Mouse (Mus musculus): ENCODE data around the gene Zfp978. TPM values are rescaled to one million over a fixed set of nuclear protein-coding genes. Genes with fewer than 3 reads are reported as not detected.
A peak's percentile ranks its signal among the peaks of the same experiment; 100 is the strongest.
"Not testable (repeated sequence)": the region's sequence is repeated elsewhere in the genome, so short reads cannot be mapped to it uniquely, and the experiment has no call there.

Zfp978 gene
- polyA plus RNA-seq, 1 experiment from 2014 or later = 0.16 TPM

GRCm38 (mm10) chr4:147353626-147354025 is 7.5 kb upstream of the Zfp978 start:
- not testable (repeated sequence) for H3K9ac ChIP-seq; ATAC-seq (ENCODE audit: insufficient read depth); H3K27me3 ChIP-seq; H3K27ac ChIP-seq (replicated peaks); H3K4me2 ChIP-seq; H3K4me1 ChIP-seq (replicated peaks); H3K36me3 ChIP-seq (replicated peaks); H3K4me3 ChIP-seq (replicated peaks)
- H3K9me3 ChIP-seq (replicated peaks) = peaks cover 24% of the 10 kb centered on the region
- 57% methylated on average over 4 of the region's 4 CpGs for WGBS (ENCODE audit: insufficient replicate concordance)

GRCm38 (mm10) chr4:147356042-147356441 is 5.1 kb upstream of the Zfp978 start:
- not testable (repeated sequence) for H3K27me3 ChIP-seq; H3K36me3 ChIP-seq (replicated peaks); H3K4me3 ChIP-seq (replicated peaks); ATAC-seq (ENCODE audit: insufficient read depth); H3K27ac ChIP-seq (replicated peaks); H3K9ac ChIP-seq; H3K9me3 ChIP-seq (replicated peaks); H3K4me1 ChIP-seq (replicated peaks); H3K4me2 ChIP-seq
- no CpG with 5 or more reads among the region's 3 CpGs for WGBS (ENCODE audit: insufficient replicate concordance)

GRCm38 (mm10) chr4:147357195-147357594 is 3.9 kb upstream of the Zfp978 start:
- WGBS (ENCODE audit: insufficient replicate concordance) = no CpG with 5 or more reads among the region's 2 CpGs
- ATAC-seq (ENCODE audit: insufficient read depth) = not testable (repeated sequence)

GRCm38 (mm10) chr4:147361872-147362271 is 769 bp downstream of the Zfp978 start:
- no CpG with 5 or more reads among the region's 1 CpGs for WGBS (ENCODE audit: insufficient replicate concordance)
- not testable (repeated sequence) for H3K27me3 ChIP-seq; H3K4me1 ChIP-seq (replicated peaks); H3K4me3 ChIP-seq (replicated peaks); H3K4me2 ChIP-seq; ATAC-seq (ENCODE audit: insufficient read depth); H3K9ac ChIP-seq; H3K36me3 ChIP-seq (replicated peaks); H3K9me3 ChIP-seq (replicated peaks); H3K27ac ChIP-seq (replicated peaks)

More at GRCm38 (mm10) chr4:147357195-147357594, 3.9 kb upstream of the Zfp978 start:
- not testable (repeated sequence) for H3K4me1 ChIP-seq (replicated peaks); H3K27me3 ChIP-seq; H3K27ac ChIP-seq (replicated peaks); H3K9ac ChIP-seq; H3K9me3 ChIP-seq (replicated peaks); H3K4me2 ChIP-seq; H3K36me3 ChIP-seq (replicated peaks); H3K4me3 ChIP-seq (replicated peaks)

GRCm38 (mm10) chr4:147369564-147369963 is 8.5 kb downstream of the Zfp978 start:
- not testable (repeated sequence) for H3K27me3 ChIP-seq; H3K36me3 ChIP-seq (replicated peaks); H3K9ac ChIP-seq; H3K4me3 ChIP-seq (replicated peaks); H3K4me1 ChIP-seq (replicated peaks); H3K27ac ChIP-seq (replicated peaks); H3K4me2 ChIP-seq; H3K9me3 ChIP-seq (replicated peaks)
- ATAC-seq (ENCODE audit: insufficient read depth) = 0 out of 2 replicates have a peak, but pooled peaks have one; percentile 40
- no CpG with 5 or more reads among the region's 2 CpGs for WGBS (ENCODE audit: insufficient replicate concordance)

- not testable (repeated sequence) for H3K27me3 ChIP-seq; H3K4me2 ChIP-seq; H3K9me3 ChIP-seq (replicated peaks); H3K4me1 ChIP-seq (replicated peaks); H3K36me3 ChIP-seq (replicated peaks); H3K27ac ChIP-seq (replicated peaks); H3K4me3 ChIP-seq (replicated peaks); H3K9ac ChIP-seq; ATAC-seq (ENCODE audit: insufficient read depth)
- WGBS (ENCODE audit: insufficient replicate concordance) = 66% methylated on average over 4 of the region's 4 CpGs
Observed at GRCm38 (mm10) chr4:147383199-147383598, 22.1 kb downstream of the Zfp978 start.

- not testable (repeated sequence) for ATAC-seq (ENCODE audit: insufficient read depth); H3K4me3 ChIP-seq (replicated peaks); H3K27me3 ChIP-seq; H3K9ac ChIP-seq; H3K4me2 ChIP-seq; H3K4me1 ChIP-seq (replicated peaks); H3K27ac ChIP-seq (replicated peaks); H3K36me3 ChIP-seq (replicated peaks)
- H3K9me3 ChIP-seq (replicated peaks) = peaks cover 18% of the 10 kb centered on the region
- WGBS (ENCODE audit: insufficient replicate concordance) = 61% methylated on average over 3 of the region's 3 CpGs
Observed at GRCm38 (mm10) chr4:147397201-147397600, 36.1 kb downstream of the Zfp978 start.

- ATAC-seq (ENCODE audit: insufficient read depth); H3K36me3 ChIP-seq (replicated peaks); H3K4me3 ChIP-seq (replicated peaks); H3K4me2 ChIP-seq; H3K4me1 ChIP-seq (replicated peaks); H3K27ac ChIP-seq (replicated peaks); H3K27me3 ChIP-seq; H3K9ac ChIP-seq: not testable (repeated sequence)
- WGBS (ENCODE audit: insufficient replicate concordance) = 55% methylated on average over 6 of the region's 6 CpGs
- peaks cover 22% of the 10 kb centered on the region for H3K9me3 ChIP-seq (replicated peaks)
Observed at GRCm38 (mm10) chr4:147397934-147398682, 37.0 kb downstream of the Zfp978 start.

GRCm38 (mm10) chr4:147398741-147399140 is 37.6 kb downstream of the Zfp978 start:
- not testable (repeated sequence) for ATAC-seq (ENCODE audit: insufficient read depth); H3K27ac ChIP-seq (replicated peaks); H3K36me3 ChIP-seq (replicated peaks); H3K9ac ChIP-seq; H3K4me2 ChIP-seq; H3K4me1 ChIP-seq (replicated peaks); H3K27me3 ChIP-seq; H3K4me3 ChIP-seq (replicated peaks)
- WGBS (ENCODE audit: insufficient replicate concordance) = 63% methylated on average over 1 of the region's 1 CpGs
- peaks cover 25% of the 10 kb centered on the region for H3K9me3 ChIP-seq (replicated peaks)

- not testable (repeated sequence) for ATAC-seq (ENCODE audit: insufficient read depth); H3K4me2 ChIP-seq; H3K4me3 ChIP-seq (replicated peaks); H3K27me3 ChIP-seq; H3K36me3 ChIP-seq (replicated peaks); H3K9ac ChIP-seq; H3K4me1 ChIP-seq (replicated peaks); H3K27ac ChIP-seq (replicated peaks)
- H3K9me3 ChIP-seq (replicated peaks) = peaks cover 31% of the 10 kb centered on the region
- 60% methylated on average over 3 of the region's 3 CpGs for WGBS (ENCODE audit: insufficient replicate concordance)
Observed at GRCm38 (mm10) chr4:147399505-147399904, 38.4 kb downstream of the Zfp978 start.

GRCm38 (mm10) chr4:147400031-147400847 is 39.1 kb downstream of the Zfp978 start:
- H3K36me3 ChIP-seq (replicated peaks); H3K4me1 ChIP-seq (replicated peaks); ATAC-seq (ENCODE audit: insufficient read depth); H3K27ac ChIP-seq (replicated peaks); H3K4me3 ChIP-seq (replicated peaks); H3K9ac ChIP-seq; H3K27me3 ChIP-seq; H3K4me2 ChIP-seq: not testable (repeated sequence)
- 62% methylated on average over 8 of the region's 8 CpGs for WGBS (ENCODE audit: insufficient replicate concordance)
- peaks cover 32% of the 10 kb centered on the region for H3K9me3 ChIP-seq (replicated peaks)

Measured in liver, embryonic 15.5 days (tissue).